16 mouse cellular contexts compared by ENCODE assay signal in the genomic region with DNA sequence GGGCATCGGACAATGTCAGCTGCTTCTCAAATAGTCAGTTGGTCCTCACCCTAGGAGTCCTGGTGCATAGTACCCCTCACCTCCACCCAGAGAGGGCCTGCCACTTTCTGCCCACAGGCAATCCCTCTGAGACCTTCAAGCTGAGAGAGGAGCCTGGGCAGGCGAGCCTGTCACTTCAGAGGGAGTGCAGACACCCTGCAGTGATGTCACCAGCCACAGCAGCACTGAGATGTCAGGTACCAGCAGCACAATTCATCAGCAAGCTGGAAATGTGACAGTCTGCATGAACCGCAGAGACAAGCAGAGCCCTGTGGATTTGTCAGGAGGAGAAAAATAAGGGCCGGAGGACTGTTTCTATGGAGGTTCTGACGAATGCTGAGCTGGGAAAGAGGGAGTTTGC.
"Had no signal": no experiment of that assay in that cellular context is flagged by ENCODE, and none has a peak within 500 bp of the region (broad histone marks: within the 10 kb centered on the region; RNA-seq: fewer than 3 reads in every experiment).

No protein-coding gene starts in this region.

- DNase-seq: kidney, postnatal 36 days; layer of hippocampus, adult 9-11 months; layer of hippocampus, postnatal 36 days; liver; liver, embryonic 13.5 days; liver, postnatal 0 days; lung, postnatal 14 days; right cerebral cortex, postnatal 4 days; spleen, adult 18-20 months; thymus, adult 18-20 months; thymus, postnatal 14 days had no signal

- H3K27ac ChIP-seq: limb, embryonic 12.5 days; liver, embryonic 13.5 days; lung, embryonic 15.5 days; macrophage; midbrain, embryonic 12.5 days had no signal

- H3K4me1 ChIP-seq: limb, embryonic 12.5 days; liver, embryonic 13.5 days; lung, embryonic 15.5 days; midbrain, embryonic 12.5 days had no signal

- H3K4me2 ChIP-seq: limb, embryonic 12.5 days; liver, embryonic 13.5 days; lung, embryonic 15.5 days; midbrain, embryonic 12.5 days had no signal

- H3K9me3 ChIP-seq: limb, embryonic 12.5 days; liver, embryonic 13.5 days; lung, embryonic 15.5 days; megakaryocyte, embryonic 14.5 days; midbrain, embryonic 12.5 days had no signal

- H3K36me3 ChIP-seq: limb, embryonic 12.5 days; liver, embryonic 13.5 days; lung, embryonic 15.5 days; midbrain, embryonic 12.5 days had no signal

- H3K9ac ChIP-seq: limb, embryonic 12.5 days; liver, embryonic 13.5 days; liver, postnatal 0 days; lung, embryonic 15.5 days; midbrain, embryonic 12.5 days had no signal

- H3K4me3 ChIP-seq: limb, embryonic 12.5 days; liver, embryonic 13.5 days; lung, embryonic 15.5 days; midbrain, embryonic 12.5 days had no signal

- ATAC-seq: liver, postnatal 0 days had no signal

- H3K27me3 ChIP-seq: limb, embryonic 12.5 days; liver, embryonic 13.5 days; lung, embryonic 15.5 days; megakaryocyte, embryonic 14.5 days; midbrain, embryonic 12.5 days had no signal
